8 mouse cellular contexts compared by ENCODE assay signal in genomic region chr1:151177937-151178271, GRCm38 (mm10). TPM values are rescaled to one million over a fixed set of nuclear protein-coding genes. Genes with fewer than 3 reads are reported as not detected.
A peak's percentile ranks its signal among the peaks of the same experiment; 100 is the strongest.
DNase-seq lines count a peak whose midpoint lies in the region; ATAC-seq lines count a peak whose summit lies in the region.
"Had no signal": no experiment of that assay in that cellular context is flagged by ENCODE, and none has a peak within 500 bp of the region (broad histone marks: within the 10 kb centered on the region; RNA-seq: fewer than 3 reads in every experiment).

No protein-coding gene starts in this region.

- no peaks in the 10 kb centered on the region for H3K27me3 ChIP-seq in megakaryocyte, embryonic 14.5 days (replicated peaks)
- H3K27me3 ChIP-seq in forebrain, embryonic 10.5 days (ENCODE audit: poor library complexity, severe bottlenecking) = peaks cover 12% of the 10 kb centered on the region
- no peaks in the 10 kb centered on the region for H3K27me3 ChIP-seq in limb, embryonic 11.5 days (ENCODE audit: control insufficient read depth, insufficient read depth, low read length)
- no peaks in the 10 kb centered on the region for H3K27me3 ChIP-seq in neural tube, embryonic 15.5 days (replicated peaks)

- no peak for ATAC-seq in megakaryocyte, adult 5-6 weeks (ENCODE audit: poor library complexity, severe bottlenecking)
- no peak; the same call in 1 of the 2 replicates for ATAC-seq in limb, embryonic 11.5 days (ENCODE audit: insufficient number of reproducible peaks, low FRiP score, low TSS enrichment, low read depth)
- ATAC-seq in neural tube, embryonic 15.5 days (ENCODE audit: low FRiP score) = peak; percentile 45
- no peak for ATAC-seq in granulocyte monocyte progenitor cell, adult 5-6 weeks (replicated peaks; ENCODE audit: poor library complexity, severe bottlenecking)

- peak overlapping the region; percentile 85 for H3K4me3 ChIP-seq in megakaryocyte, embryonic 14.5 days (replicated peaks)
- H3K4me3 ChIP-seq in forebrain, embryonic 10.5 days = peak overlapping the region; percentile 42
- H3K4me3 ChIP-seq in limb, embryonic 11.5 days (ENCODE audit: low read depth, low read length) = peak overlapping the region; percentile 20; the same call in 1 of the 2 replicates
- peak overlapping the region; percentile 30 for H3K4me3 ChIP-seq in neural tube, embryonic 15.5 days (replicated peaks)

- H3K9me3 ChIP-seq in megakaryocyte, embryonic 14.5 days = no peaks in the 10 kb centered on the region
- no peaks in the 10 kb centered on the region for H3K9me3 ChIP-seq in forebrain, embryonic 10.5 days
- H3K9me3 ChIP-seq in limb, embryonic 11.5 days (ENCODE audit: control insufficient read depth, low read length) = no peaks in the 10 kb centered on the region
- H3K9me3 ChIP-seq in neural tube, embryonic 15.5 days (replicated peaks) = no peaks in the 10 kb centered on the region

- WGBS in forebrain, embryonic 10.5 days = 14% methylated on average over 4 of the region's 4 CpGs
- 14% methylated on average over 4 of the region's 4 CpGs for WGBS in limb, embryonic 11.5 days
- WGBS in neural tube, embryonic 15.5 days = 6% methylated on average over 4 of the region's 4 CpGs

- DNase-seq in forebrain, embryonic 10.5 days (ENCODE audit: extremely low spot score, low spot score) = no peak
- no peak for DNase-seq in limb, embryonic 11.5 days (ENCODE audit: low spot score)
- no peak for DNase-seq in cerebellum, adult 11-12 months

- peak overlapping the region; percentile 42 for H3K4me2 ChIP-seq in limb, embryonic 11.5 days (ENCODE audit: low read depth, severe bottlenecking)
- peak overlapping the region; percentile 53 for H3K4me2 ChIP-seq in neural tube, embryonic 15.5 days

- H3K27ac ChIP-seq in forebrain, embryonic 10.5 days = peak overlapping the region; percentile 77
- no peak overlapping the region for H3K27ac ChIP-seq in limb, embryonic 11.5 days (replicated peaks; ENCODE audit: low read depth, low read length)
- no peak overlapping the region for H3K27ac ChIP-seq in neural tube, embryonic 15.5 days (replicated peaks)

- no peaks in the 10 kb centered on the region for H3K36me3 ChIP-seq in megakaryocyte, embryonic 14.5 days (replicated peaks; ENCODE audit: low read length)
- H3K36me3 ChIP-seq in forebrain, embryonic 10.5 days (replicated peaks) = no peaks in the 10 kb centered on the region
- H3K36me3 ChIP-seq in limb, embryonic 11.5 days (ENCODE audit: control insufficient read depth, insufficient read depth, low read length) = no peaks in the 10 kb centered on the region
- H3K36me3 ChIP-seq in neural tube, embryonic 15.5 days = no peaks in the 10 kb centered on the region

- H3K4me1 ChIP-seq in megakaryocyte, embryonic 14.5 days = peaks cover 16% of the 10 kb centered on the region
- peaks cover 24% of the 10 kb centered on the region for H3K4me1 ChIP-seq in forebrain, embryonic 10.5 days
- 0 out of 2 replicates have a peak, but pooled peaks cover 2% of the 10 kb centered on the region for H3K4me1 ChIP-seq in limb, embryonic 11.5 days (ENCODE audit: control insufficient read depth, insufficient read depth, low read length)
- no peaks in the 10 kb centered on the region for H3K4me1 ChIP-seq in neural tube, embryonic 15.5 days

- H3K9ac ChIP-seq in limb, embryonic 11.5 days (ENCODE audit: low read length) = no peak overlapping the region
- H3K9ac ChIP-seq in neural tube, embryonic 15.5 days (replicated peaks) = no peak overlapping the region

RNA-seq across cellular contexts. Expression of gene Gm47985, which starts 4.4 kb away (rescaled TPM):
- not detected in 2 replicates for polyA plus RNA-seq in megakaryocyte, embryonic 14.5 days (2012; ENCODE audit: insufficient read depth, low replicate concordance)
- 0.22 TPM in 1 of 2 replicates, not detected in the other for total RNA-seq in megakaryocyte, adult 5-6 weeks (2015)
- total RNA-seq in megakaryocyte, adult 5-6 weeks (2017) = not detected in 2 replicates
- 0.27 and 0.41 TPM in 2 replicates for polyA plus RNA-seq in forebrain, embryonic 10.5 days (2016; fragmentation: Nextera tagmentation; extraction: Ambion mirVana)
- 0.44 and 0.57 TPM in 2 replicates for polyA plus RNA-seq in limb, embryonic 11.5 days (2014; fragmentation: Nextera tagmentation; extraction: Ambion mirVana)
- 0.24 TPM in 1 of 2 replicates, not detected in the other for polyA plus RNA-seq in neural tube, embryonic 15.5 days (2015; fragmentation: Nextera tagmentation; extraction: Ambion mirVana)
- total RNA-seq in granulocyte monocyte progenitor cell, adult 5-6 weeks (2014; fragmentation: Nextera tagmentation) = not detected in 2 replicates
- total RNA-seq in granulocyte monocyte progenitor cell, adult 5-6 weeks (2017) = not detected in 2 replicates

RNA-seq across cellular contexts. Expression of gene Gm8947, which starts 14.3 kb away (rescaled TPM):
- 1.0 TPM in 1 of 2 replicates, not detected in the other for polyA plus RNA-seq in megakaryocyte, embryonic 14.5 days (2012; ENCODE audit: insufficient read depth, low replicate concordance)
- 0.85 TPM in 1 of 2 replicates, not detected in the other for total RNA-seq in megakaryocyte, adult 5-6 weeks (2015)
- total RNA-seq in megakaryocyte, adult 5-6 weeks (2017) = 0.18 TPM in 1 of 2 replicates, not detected in the other
- 0.14 and 0.42 TPM in 2 replicates for polyA plus RNA-seq in forebrain, embryonic 10.5 days (2016; fragmentation: Nextera tagmentation; extraction: Ambion mirVana)
- 0.24 and 0.38 TPM in 2 replicates for polyA plus RNA-seq in limb, embryonic 11.5 days (2014; fragmentation: Nextera tagmentation; extraction: Ambion mirVana)
- not detected in 2 replicates for polyA plus RNA-seq in neural tube, embryonic 15.5 days (2015; fragmentation: Nextera tagmentation; extraction: Ambion mirVana)
- total RNA-seq in granulocyte monocyte progenitor cell, adult 5-6 weeks (2014; fragmentation: Nextera tagmentation) = not detected in 2 replicates
- 0.47 TPM in 1 of 2 replicates, not detected in the other for total RNA-seq in granulocyte monocyte progenitor cell, adult 5-6 weeks (2017)
- total RNA-seq: megakaryocyte-erythroid progenitor cell, adult 5-6 weeks had no signal

RNA-seq across cellular contexts. Expression of gene Gm47995, which starts 20.3 kb away (rescaled TPM):
- polyA plus RNA-seq in megakaryocyte, embryonic 14.5 days (2012; ENCODE audit: insufficient read depth, low replicate concordance) = not detected in 2 replicates
- not detected in 2 replicates for total RNA-seq in megakaryocyte, adult 5-6 weeks (2015)
- 1.1 and 1.6 TPM in 2 replicates for total RNA-seq in megakaryocyte, adult 5-6 weeks (2017)
- polyA plus RNA-seq in forebrain, embryonic 10.5 days (2016; fragmentation: Nextera tagmentation; extraction: Ambion mirVana) = not detected in 2 replicates
- polyA plus RNA-seq in limb, embryonic 11.5 days (2014; fragmentation: Nextera tagmentation; extraction: Ambion mirVana) = not detected in 2 replicates
- not detected in 2 replicates for polyA plus RNA-seq in neural tube, embryonic 15.5 days (2015; fragmentation: Nextera tagmentation; extraction: Ambion mirVana)
- total RNA-seq in granulocyte monocyte progenitor cell, adult 5-6 weeks (2014; fragmentation: Nextera tagmentation) = not detected in 2 replicates
- not detected in 2 replicates for total RNA-seq in granulocyte monocyte progenitor cell, adult 5-6 weeks (2017)

RNA-seq across cellular contexts. Expression of gene 3110040M04Rik, which starts 26.0 kb away (rescaled TPM):
- 5.9 TPM in 1 of 2 replicates, not detected in the other for polyA plus RNA-seq in megakaryocyte, embryonic 14.5 days (2012; ENCODE audit: insufficient read depth, low replicate concordance)
- total RNA-seq in megakaryocyte, adult 5-6 weeks (2015) = not detected in 2 replicates
- 0.33 TPM in 1 of 2 replicates, not detected in the other for total RNA-seq in megakaryocyte, adult 5-6 weeks (2017)
- polyA plus RNA-seq in forebrain, embryonic 10.5 days (2016; fragmentation: Nextera tagmentation; extraction: Ambion mirVana) = not detected in 2 replicates
- polyA plus RNA-seq in limb, embryonic 11.5 days (2014; fragmentation: Nextera tagmentation; extraction: Ambion mirVana) = 0.65 TPM in 1 of 2 replicates, not detected in the other
- polyA plus RNA-seq in neural tube, embryonic 15.5 days (2015; fragmentation: Nextera tagmentation; extraction: Ambion mirVana) = not detected in 2 replicates
- total RNA-seq in granulocyte monocyte progenitor cell, adult 5-6 weeks (2014; fragmentation: Nextera tagmentation) = not detected in 2 replicates
- not detected in 2 replicates for total RNA-seq in granulocyte monocyte progenitor cell, adult 5-6 weeks (2017)

RNA-seq across cellular contexts. Expression of gene Gm47996, which starts 32.0 kb away (rescaled TPM):
- not detected in 2 replicates for polyA plus RNA-seq in megakaryocyte, embryonic 14.5 days (2012; ENCODE audit: insufficient read depth, low replicate concordance)
- not detected in 2 replicates for total RNA-seq in megakaryocyte, adult 5-6 weeks (2015)
- total RNA-seq in megakaryocyte, adult 5-6 weeks (2017) = not detected in 2 replicates
- polyA plus RNA-seq in forebrain, embryonic 10.5 days (2016; fragmentation: Nextera tagmentation; extraction: Ambion mirVana) = not detected in 2 replicates
- polyA plus RNA-seq in limb, embryonic 11.5 days (2014; fragmentation: Nextera tagmentation; extraction: Ambion mirVana) = 0.24 TPM in 1 of 2 replicates, not detected in the other
- polyA plus RNA-seq in neural tube, embryonic 15.5 days (2015; fragmentation: Nextera tagmentation; extraction: Ambion mirVana) = not detected in 2 replicates
- not detected in 2 replicates for total RNA-seq in granulocyte monocyte progenitor cell, adult 5-6 weeks (2014; fragmentation: Nextera tagmentation)
- not detected in 2 replicates for total RNA-seq in granulocyte monocyte progenitor cell, adult 5-6 weeks (2017)
- total RNA-seq: megakaryocyte-erythroid progenitor cell, adult 5-6 weeks had no signal

Comparison
In these comparisons a context has a peak if more than half of its experiments do, and no peak if none do; other contexts are left out.
1. H3K4me3 ChIP-seq: peak in every context shown above with its lines; median percentile 85 in megakaryocyte, embryonic 14.5 days; 42 in forebrain, embryonic 10.5 days; 30 in neural tube, embryonic 15.5 days; 20 in limb, embryonic 11.5 days.